Mouse (Mus musculus): ENCODE measurements around the gene P2ry14. TPM values are rescaled to one million over a fixed set of nuclear protein-coding genes. Genes with fewer than 3 reads are reported as not detected.
"Not testable (repeated sequence)": the region's sequence is repeated elsewhere in the genome, so short reads cannot be mapped to it uniquely, and the experiment has no call there.

Gene P2ry14
- polyA plus RNA-seq, 1 experiment from 2014 or later = 2.7 TPM

DNA sequence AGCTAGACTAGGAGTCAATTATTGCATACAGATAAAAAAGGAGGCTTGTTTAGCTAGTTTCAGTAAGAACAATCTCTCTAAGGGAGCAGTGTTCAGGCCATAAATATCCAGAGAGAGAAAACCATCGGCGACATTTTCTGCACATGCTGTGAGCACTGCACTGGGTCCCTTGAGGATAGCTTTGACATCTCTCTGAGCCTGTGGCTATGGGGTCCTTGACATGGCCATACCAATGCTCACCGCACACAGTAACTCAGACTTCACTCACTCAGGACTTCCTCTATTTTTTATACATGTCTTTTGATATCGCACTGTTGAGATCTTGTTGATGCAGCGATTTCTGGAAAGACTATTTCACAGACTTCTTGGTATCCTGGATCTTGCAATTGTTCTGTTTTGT, 3.6 kb upstream of the P2ry14 start:
- no peaks in the 10 kb centered on the region for H3K4me1 ChIP-seq (ENCODE audit: control insufficient read depth, insufficient read depth, low read length)
- WGBS = 92% methylated on average over 5 of the region's 5 CpGs
- H3K4me2 ChIP-seq (replicated peaks; ENCODE audit: low read depth, low read length) = no peak overlapping the region
- no peaks in the 10 kb centered on the region for H3K27me3 ChIP-seq (ENCODE audit: control insufficient read depth, insufficient read depth, low read length)
- no peak overlapping the region for H3K4me3 ChIP-seq (ENCODE audit: low read depth, low read length)
- H3K9me3 ChIP-seq (ENCODE audit: control insufficient read depth, low read depth, low read length) = no peaks in the 10 kb centered on the region
- no peak for ATAC-seq (ENCODE audit: insufficient number of reproducible peaks, insufficient read depth, low FRiP score, low read depth)
- no peaks in the 10 kb centered on the region for H3K36me3 ChIP-seq (ENCODE audit: control insufficient read depth, insufficient read depth, low read length)
- H3K27ac ChIP-seq (ENCODE audit: low read length) = no peak overlapping the region
- H3K9ac ChIP-seq (replicated peaks; ENCODE audit: low read depth, low read length) = no peak overlapping the region

DNA sequence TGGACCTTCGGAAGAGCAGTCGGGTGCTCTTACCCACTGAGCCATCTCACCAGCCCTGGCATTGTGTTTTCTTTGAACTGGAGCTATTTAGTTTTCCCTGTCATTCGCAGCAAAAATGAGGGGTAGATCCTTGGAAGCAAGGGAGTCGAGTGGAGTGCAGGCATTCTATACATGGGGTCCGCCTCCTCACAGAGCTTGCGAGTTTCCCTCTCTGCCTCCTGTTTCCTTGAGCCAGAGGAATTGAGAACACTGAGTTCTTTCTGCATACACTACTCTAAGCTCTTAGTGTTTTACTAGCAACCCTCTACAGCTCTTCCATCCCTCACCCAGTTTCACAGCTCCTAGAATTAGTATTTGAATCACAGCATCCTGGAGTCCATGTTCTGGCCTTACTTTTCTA, 2.0 kb upstream of the P2ry14 start:
- WGBS = 92% methylated on average over 6 of the region's 6 CpGs
- Histone ChIP-seq H3K27ac (ENCODE audit: low read length) (no peak overlapping the region), H3K27me3 (ENCODE audit: control insufficient read depth, insufficient read depth, low read length) (no peaks in the 10 kb centered on the region), H3K36me3 (ENCODE audit: control insufficient read depth, insufficient read depth, low read length) (no peaks in the 10 kb centered on the region), H3K9me3 (ENCODE audit: control insufficient read depth, low read depth, low read length) (no peaks in the 10 kb centered on the region), H3K4me3 (ENCODE audit: low read depth, low read length) (no peak overlapping the region), H3K9ac (replicated peaks; ENCODE audit: low read depth, low read length) (no peak overlapping the region), H3K4me2 (replicated peaks; ENCODE audit: low read depth, low read length) (no peak overlapping the region), H3K4me1 (ENCODE audit: control insufficient read depth, insufficient read depth, low read length) (no peaks in the 10 kb centered on the region)
- no peak for ATAC-seq (ENCODE audit: insufficient number of reproducible peaks, insufficient read depth, low FRiP score, low read depth)

DNA sequence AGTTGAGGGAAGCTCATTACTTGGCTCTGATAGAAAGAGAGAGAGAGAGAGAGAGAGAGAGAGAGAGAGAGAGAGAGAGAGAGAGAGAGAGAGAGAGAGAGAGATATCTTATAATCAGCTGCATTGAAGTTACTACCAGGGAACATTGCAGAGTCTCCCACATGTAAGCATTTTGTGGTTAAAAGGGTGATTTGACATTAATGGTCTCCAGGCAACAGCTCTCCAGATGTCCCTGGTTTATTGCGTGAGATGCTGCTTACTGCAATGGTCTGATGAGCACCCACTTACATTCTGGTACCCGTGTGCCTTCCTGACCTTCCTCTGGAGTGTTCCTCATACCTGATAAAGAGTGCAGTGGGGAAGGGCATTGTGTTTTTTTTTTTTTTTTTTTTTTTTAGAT, 1.5 kb upstream of the P2ry14 start:
- no peak overlapping the region for H3K9ac ChIP-seq (replicated peaks; ENCODE audit: low read depth, low read length)
- no peak overlapping the region for H3K4me2 ChIP-seq (replicated peaks; ENCODE audit: low read depth, low read length)
- H3K27ac ChIP-seq (ENCODE audit: low read length) = no peak overlapping the region
- no peaks in the 10 kb centered on the region for H3K36me3 ChIP-seq (ENCODE audit: control insufficient read depth, insufficient read depth, low read length)
- WGBS = 70% methylated on average over 2 of the region's 2 CpGs
- H3K4me1 ChIP-seq (ENCODE audit: control insufficient read depth, insufficient read depth, low read length) = no peaks in the 10 kb centered on the region
- no peaks in the 10 kb centered on the region for H3K27me3 ChIP-seq (ENCODE audit: control insufficient read depth, insufficient read depth, low read length)
- H3K4me3 ChIP-seq (ENCODE audit: low read depth, low read length) = no peak overlapping the region
- no peak for ATAC-seq (ENCODE audit: insufficient number of reproducible peaks, insufficient read depth, low FRiP score, low read depth)
- no peaks in the 10 kb centered on the region for H3K9me3 ChIP-seq (ENCODE audit: control insufficient read depth, low read depth, low read length)

DNA sequence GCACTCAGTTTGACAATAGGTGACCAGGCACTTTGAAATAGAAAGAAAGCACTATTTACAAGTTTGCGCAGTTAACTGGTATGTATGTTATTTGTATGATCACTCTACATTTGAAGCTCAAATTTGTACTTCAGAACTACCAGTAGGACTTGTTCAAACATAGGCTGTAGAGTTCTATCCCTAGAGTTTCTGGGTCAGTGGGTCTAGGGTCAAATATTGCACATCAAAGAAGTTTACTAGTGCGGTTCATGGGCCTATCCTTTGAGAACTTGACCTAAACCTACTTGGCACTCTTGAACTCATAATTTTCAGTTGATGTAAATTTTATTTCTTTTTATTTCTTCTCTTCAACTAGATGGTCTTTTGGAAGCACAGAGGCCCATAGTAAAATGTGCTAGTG, 2.8 kb downstream of the P2ry14 start:
- H3K4me1 ChIP-seq (ENCODE audit: control insufficient read depth, insufficient read depth, low read length) = no peaks in the 10 kb centered on the region
- WGBS = 95% methylated on average over 2 of the region's 2 CpGs
- H3K9me3 ChIP-seq (ENCODE audit: control insufficient read depth, low read depth, low read length) = no peaks in the 10 kb centered on the region
- no peak overlapping the region for H3K9ac ChIP-seq (replicated peaks; ENCODE audit: low read depth, low read length)
- no peak overlapping the region for H3K4me2 ChIP-seq (replicated peaks; ENCODE audit: low read depth, low read length)
- ATAC-seq (ENCODE audit: insufficient number of reproducible peaks, insufficient read depth, low FRiP score, low read depth) = no peak
- no peak overlapping the region for H3K4me3 ChIP-seq (ENCODE audit: low read depth, low read length)
- H3K36me3 ChIP-seq (ENCODE audit: control insufficient read depth, insufficient read depth, low read length) = no peaks in the 10 kb centered on the region
- no peak overlapping the region for H3K27ac ChIP-seq (ENCODE audit: low read length)
- no peaks in the 10 kb centered on the region for H3K27me3 ChIP-seq (ENCODE audit: control insufficient read depth, insufficient read depth, low read length)

DNA sequence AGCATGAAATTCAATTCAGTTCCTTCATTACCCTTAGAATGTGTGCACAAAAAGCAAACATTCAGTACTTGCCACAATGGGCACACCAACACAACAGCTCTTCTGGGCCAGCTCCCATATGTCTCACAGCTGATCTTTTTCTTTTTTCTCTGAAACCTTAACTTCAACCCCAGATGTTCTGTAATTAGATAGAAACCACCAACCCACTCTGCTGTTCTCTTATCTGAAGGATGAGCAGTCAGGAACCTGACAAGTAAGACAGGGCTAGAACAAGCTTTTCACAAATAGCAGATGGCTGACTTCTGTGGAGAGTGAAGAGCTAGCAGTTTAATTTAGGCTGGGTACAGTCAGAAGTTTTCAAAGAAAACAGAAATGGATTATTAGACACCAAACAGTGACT, 3.8 kb downstream of the P2ry14 start:
- H3K36me3 ChIP-seq (ENCODE audit: control insufficient read depth, insufficient read depth, low read length) = no peaks in the 10 kb centered on the region
- H3K4me1 ChIP-seq (ENCODE audit: control insufficient read depth, insufficient read depth, low read length) = no peaks in the 10 kb centered on the region
- H3K4me3 ChIP-seq (ENCODE audit: low read depth, low read length) = no peak overlapping the region
- H3K9me3 ChIP-seq (ENCODE audit: control insufficient read depth, low read depth, low read length) = no peaks in the 10 kb centered on the region
- H3K27me3 ChIP-seq (ENCODE audit: control insufficient read depth, insufficient read depth, low read length) = no peaks in the 10 kb centered on the region
- no peak overlapping the region for H3K27ac ChIP-seq (ENCODE audit: low read length)
- no peak for ATAC-seq (ENCODE audit: insufficient number of reproducible peaks, insufficient read depth, low FRiP score, low read depth)
- no peak overlapping the region for H3K4me2 ChIP-seq (replicated peaks; ENCODE audit: low read depth, low read length)
- H3K9ac ChIP-seq (replicated peaks; ENCODE audit: low read depth, low read length) = no peak overlapping the region

DNA sequence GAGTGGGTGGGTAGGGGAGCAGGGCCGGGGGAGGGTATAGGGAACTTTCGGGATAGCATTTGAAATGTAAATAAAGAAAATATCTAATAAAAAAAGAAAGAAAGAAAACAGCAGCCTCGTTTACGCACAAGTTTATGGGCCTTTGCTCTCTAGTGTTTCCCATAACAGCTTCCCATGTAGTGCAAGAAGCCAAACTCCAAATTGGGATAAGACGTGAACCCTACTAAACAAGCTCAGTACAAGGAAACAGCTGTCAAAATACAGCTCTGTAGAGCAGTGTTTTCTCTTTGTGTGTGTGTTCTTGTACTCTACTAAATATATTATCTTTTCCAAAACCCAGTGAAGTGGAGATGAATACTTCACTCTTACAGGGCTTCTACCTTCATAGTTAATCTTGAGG, 8.2 kb downstream of the P2ry14 start:
- ATAC-seq (ENCODE audit: insufficient number of reproducible peaks, insufficient read depth, low FRiP score, low read depth) = no peak
- H3K4me3 ChIP-seq (ENCODE audit: low read depth, low read length) = no peak overlapping the region
- 74% methylated on average over 5 of the region's 5 CpGs for WGBS
- no peak overlapping the region for H3K27ac ChIP-seq (ENCODE audit: low read length)
- H3K9me3 ChIP-seq (ENCODE audit: control insufficient read depth, low read depth, low read length) = no peaks in the 10 kb centered on the region
- H3K9ac ChIP-seq (replicated peaks; ENCODE audit: low read depth, low read length) = no peak overlapping the region
- H3K27me3 ChIP-seq (ENCODE audit: control insufficient read depth, insufficient read depth, low read length) = no peaks in the 10 kb centered on the region
- H3K4me2 ChIP-seq (replicated peaks; ENCODE audit: low read depth, low read length) = no peak overlapping the region
- H3K4me1 ChIP-seq (ENCODE audit: control insufficient read depth, insufficient read depth, low read length) = no peaks in the 10 kb centered on the region
- H3K36me3 ChIP-seq (ENCODE audit: control insufficient read depth, insufficient read depth, low read length) = no peaks in the 10 kb centered on the region

DNA sequence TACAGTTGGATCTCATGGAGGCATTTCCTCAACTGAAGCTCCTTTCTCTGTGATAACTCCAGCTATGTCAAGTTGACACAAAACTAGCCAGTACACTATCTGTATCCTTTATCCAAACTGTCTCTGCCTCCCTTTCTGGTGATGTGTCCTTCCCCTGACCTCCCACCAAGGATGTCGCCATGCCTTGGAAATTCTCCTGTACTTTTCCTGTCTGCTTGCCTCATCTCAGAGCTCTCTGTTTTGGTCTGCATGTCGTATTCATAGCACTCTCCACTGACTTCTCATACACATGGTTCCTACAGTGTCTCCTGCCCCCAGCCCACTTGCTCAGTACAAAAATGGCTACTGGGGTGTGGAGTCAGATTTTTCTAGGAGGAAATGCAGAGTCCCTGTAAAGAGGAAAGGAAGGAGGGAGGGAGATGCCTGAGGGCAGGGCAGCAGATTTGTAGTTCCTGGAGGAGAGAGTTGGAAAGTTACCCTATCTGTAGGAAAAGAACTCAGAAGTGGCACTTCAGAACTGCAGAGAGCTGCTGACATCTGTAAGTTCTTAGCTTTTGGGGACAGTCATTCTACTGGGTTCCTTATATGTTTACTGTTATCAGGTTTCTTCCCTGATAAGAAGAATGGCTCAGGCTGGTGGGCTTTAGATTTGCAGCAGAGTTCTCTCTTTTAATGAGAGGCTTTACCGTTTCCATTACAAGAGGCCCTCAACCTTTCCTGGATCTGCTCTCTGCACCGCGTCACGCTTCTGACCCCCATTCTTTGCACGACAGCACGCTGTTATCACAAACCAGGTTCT, 11.7 kb downstream of the P2ry14 start:
- H3K9me3 ChIP-seq (ENCODE audit: control insufficient read depth, low read depth, low read length) = no peaks in the 10 kb centered on the region
- H3K9ac ChIP-seq (replicated peaks; ENCODE audit: low read depth, low read length) = no peak overlapping the region
- no peaks in the 10 kb centered on the region for H3K27me3 ChIP-seq (ENCODE audit: control insufficient read depth, insufficient read depth, low read length)
- no peak overlapping the region for H3K27ac ChIP-seq (ENCODE audit: low read length)
- no peak for ATAC-seq (ENCODE audit: insufficient number of reproducible peaks, insufficient read depth, low FRiP score, low read depth)
- H3K4me1 ChIP-seq (ENCODE audit: control insufficient read depth, insufficient read depth, low read length) = no peaks in the 10 kb centered on the region
- H3K36me3 ChIP-seq (ENCODE audit: control insufficient read depth, insufficient read depth, low read length) = no peaks in the 10 kb centered on the region
- 62% methylated on average over 8 of the region's 8 CpGs for WGBS
- H3K4me3 ChIP-seq (ENCODE audit: low read depth, low read length) = no peak overlapping the region
- no peak overlapping the region for H3K4me2 ChIP-seq (replicated peaks; ENCODE audit: low read depth, low read length)

DNA sequence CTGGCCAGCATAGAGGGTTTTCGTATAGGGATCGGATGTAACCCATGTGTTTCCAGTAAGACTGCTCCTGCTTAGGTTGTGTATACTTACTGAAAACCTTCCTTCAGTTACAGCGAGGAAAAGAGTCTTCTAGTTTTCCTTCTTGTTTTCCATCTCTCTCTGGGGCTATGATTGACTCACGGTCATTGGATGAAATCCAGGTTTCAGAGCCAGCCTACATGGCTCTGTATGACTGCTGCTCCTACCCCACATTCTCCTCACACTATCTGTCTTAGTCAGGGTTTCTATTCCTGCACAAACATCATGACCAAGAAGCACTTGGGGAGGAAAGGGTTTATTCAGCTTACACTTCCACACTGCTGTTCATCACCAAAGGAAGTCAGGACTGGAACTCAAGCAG, 12.5 kb downstream of the P2ry14 start:
- not testable (repeated sequence) for H3K27ac ChIP-seq (ENCODE audit: low read length); ATAC-seq (ENCODE audit: insufficient number of reproducible peaks, insufficient read depth, low FRiP score, low read depth); H3K27me3 ChIP-seq (ENCODE audit: control insufficient read depth, insufficient read depth, low read length); H3K9me3 ChIP-seq (ENCODE audit: control insufficient read depth, low read depth, low read length); H3K4me3 ChIP-seq (ENCODE audit: low read depth, low read length); H3K36me3 ChIP-seq (ENCODE audit: control insufficient read depth, insufficient read depth, low read length); H3K4me1 ChIP-seq (ENCODE audit: control insufficient read depth, insufficient read depth, low read length); H3K9ac ChIP-seq (replicated peaks; ENCODE audit: low read depth, low read length); H3K4me2 ChIP-seq (replicated peaks; ENCODE audit: low read depth, low read length)
- WGBS = 91% methylated on average over 4 of the region's 4 CpGs

DNA sequence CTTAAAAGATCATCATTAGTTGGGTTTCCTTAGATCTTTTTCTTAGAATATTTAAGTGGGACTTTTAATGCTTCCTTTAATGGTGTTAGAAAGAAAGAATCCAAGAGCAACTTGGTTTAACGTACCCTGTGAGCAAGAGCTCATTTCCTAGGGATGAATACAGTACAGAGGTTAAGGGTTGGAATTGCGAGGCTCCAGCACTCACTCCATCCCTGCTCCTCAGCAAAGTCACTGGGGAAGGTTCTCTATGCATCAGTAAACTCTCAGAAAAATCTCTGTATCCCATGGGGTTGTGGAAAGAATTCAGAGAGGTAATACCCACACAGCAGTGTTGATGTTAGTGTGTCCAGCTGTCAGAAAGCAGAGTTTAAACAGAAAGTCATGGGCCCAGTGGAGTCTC, 13.3 kb downstream of the P2ry14 start:
- no peak overlapping the region for H3K4me3 ChIP-seq (ENCODE audit: low read depth, low read length)
- ATAC-seq (ENCODE audit: insufficient number of reproducible peaks, insufficient read depth, low FRiP score, low read depth) = no peak
- H3K4me1 ChIP-seq (ENCODE audit: control insufficient read depth, insufficient read depth, low read length) = no peaks in the 10 kb centered on the region
- H3K36me3 ChIP-seq (ENCODE audit: control insufficient read depth, insufficient read depth, low read length) = no peaks in the 10 kb centered on the region
- H3K4me2 ChIP-seq (replicated peaks; ENCODE audit: low read depth, low read length) = no peak overlapping the region
- 70% methylated on average over 2 of the region's 2 CpGs for WGBS
- H3K27me3 ChIP-seq (ENCODE audit: control insufficient read depth, insufficient read depth, low read length) = no peaks in the 10 kb centered on the region
- no peaks in the 10 kb centered on the region for H3K9me3 ChIP-seq (ENCODE audit: control insufficient read depth, low read depth, low read length)
- no peak overlapping the region for H3K9ac ChIP-seq (replicated peaks; ENCODE audit: low read depth, low read length)
- no peak overlapping the region; the same call in 1 of the 2 replicates for H3K27ac ChIP-seq (ENCODE audit: low read length)

All from stomach, embryonic 14.5 days (tissue).